7 mouse cellular contexts compared by ENCODE assay signal in the genomic region with DNA sequence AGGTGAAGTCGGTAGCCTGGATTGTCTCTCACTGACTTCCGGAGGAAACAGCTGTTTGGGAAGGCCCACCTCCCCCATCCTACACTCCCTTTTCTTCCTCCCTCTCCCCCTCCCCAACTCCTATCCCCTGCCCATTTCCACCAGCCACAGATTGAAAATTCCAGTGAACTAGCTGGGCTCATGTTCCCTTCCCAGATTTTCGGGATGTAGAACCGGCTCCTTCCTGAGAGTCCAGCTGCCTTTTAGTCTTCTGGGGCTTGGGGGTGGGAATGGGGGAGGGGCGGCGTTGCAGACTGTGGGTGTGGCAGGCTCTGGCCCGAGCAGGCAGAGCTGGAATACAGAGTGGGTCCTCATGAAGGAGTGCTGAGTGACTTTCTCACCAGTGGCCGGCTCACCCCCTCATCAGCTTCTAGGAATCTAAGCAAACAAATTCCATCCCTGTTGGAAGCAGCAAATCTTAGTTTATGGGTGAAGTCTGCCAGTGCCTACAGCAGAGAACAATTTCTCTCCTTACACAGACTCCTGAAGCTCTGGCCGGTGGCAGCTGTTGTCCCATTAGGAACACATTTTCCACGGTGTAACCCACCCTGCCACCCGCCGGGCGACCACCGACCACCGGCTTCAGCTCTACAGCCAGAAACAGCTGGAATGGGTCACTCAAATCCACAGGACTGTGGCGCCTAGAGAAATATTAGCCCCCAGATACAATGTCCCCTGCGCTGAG.
DNase-seq lines count a peak whose midpoint lies in the region; ATAC-seq and TF ChIP-seq lines count a peak whose summit lies in the region.

No protein-coding gene starts in this region.

- DNase-seq in lung, adult 2 months, result no peak
- DNase-seq in limb, embryonic 10.5 days (ENCODE audit: low spot score), result peak; percentile 77
- no peak for DNase-seq in spleen, adult 18-20 months
- no peak for DNase-seq in layer of hippocampus, postnatal 25 days (ENCODE audit: extremely low spot score in 1 of 2, low spot score in 1 of 2)

- no peak for TF ChIP-seq CTCF in lung, adult 2 months (IDR thresholded peaks at IDR 0.05; ENCODE audit: insufficient read depth, low read length)

- no peaks in the 10 kb centered on the region for H3K27me3 ChIP-seq in lung, embryonic 16.5 days (ENCODE audit: control insufficient read depth, insufficient read depth, low read depth, low read length)
- no peaks in the 10 kb centered on the region for H3K27me3 ChIP-seq in embryonic facial prominence, embryonic 15.5 days
- H3K27me3 ChIP-seq in limb, embryonic 10.5 days (ENCODE audit: low read depth, poor library complexity, severe bottlenecking), result no peaks in the 10 kb centered on the region
- no peaks in the 10 kb centered on the region for H3K27me3 ChIP-seq in stomach, embryonic 15.5 days (replicated peaks)

- peak overlapping the region; percentile 47 for H3K9ac ChIP-seq in lung, embryonic 16.5 days (ENCODE audit: low read length)
- H3K9ac ChIP-seq in embryonic facial prominence, embryonic 15.5 days, result no peak overlapping the region
- no peak overlapping the region for H3K9ac ChIP-seq in stomach, embryonic 15.5 days

- peak overlapping the region; percentile 53 for H3K4me2 ChIP-seq in lung, embryonic 16.5 days (ENCODE audit: low read depth, low read length)
- peak overlapping the region; percentile 48 for H3K4me2 ChIP-seq in embryonic facial prominence, embryonic 15.5 days (replicated peaks)
- peak overlapping the region; percentile 53 for H3K4me2 ChIP-seq in stomach, embryonic 15.5 days

- 31% methylated on average over 17 of the region's 17 CpGs for WGBS in lung, embryonic 16.5 days
- 39% methylated on average over 17 of the region's 17 CpGs for WGBS in lung, adult 2 months
- 18% methylated on average over 17 of the region's 17 CpGs for WGBS in embryonic facial prominence, embryonic 15.5 days
- 27% methylated on average over 17 of the region's 17 CpGs for WGBS in limb, embryonic 10.5 days
- 27% methylated on average over 17 of the region's 17 CpGs for WGBS in stomach, embryonic 15.5 days

- no peaks in the 10 kb centered on the region for H3K36me3 ChIP-seq in lung, embryonic 16.5 days (ENCODE audit: control insufficient read depth, insufficient read depth, low read length)
- no peaks in the 10 kb centered on the region for H3K36me3 ChIP-seq in embryonic facial prominence, embryonic 15.5 days
- no peaks in the 10 kb centered on the region for H3K36me3 ChIP-seq in limb, embryonic 10.5 days
- H3K36me3 ChIP-seq in stomach, embryonic 15.5 days, result no peaks in the 10 kb centered on the region

- H3K4me3 ChIP-seq in lung, embryonic 16.5 days (ENCODE audit: low read length), result peak overlapping the region; percentile 16
- H3K4me3 ChIP-seq in lung, adult 2 months (replicated peaks; ENCODE audit: extremely low read depth, low read depth, low read length), result no peak overlapping the region
- H3K4me3 ChIP-seq in embryonic facial prominence, embryonic 15.5 days (replicated peaks), result peak overlapping the region; percentile 23
- H3K4me3 ChIP-seq in limb, embryonic 10.5 days, result peak overlapping the region; percentile 36
- peak overlapping the region; percentile 19 for H3K4me3 ChIP-seq in stomach, embryonic 15.5 days (replicated peaks)

- no peaks in the 10 kb centered on the region for H3K9me3 ChIP-seq in lung, embryonic 16.5 days (ENCODE audit: control insufficient read depth, low read length)
- no peaks in the 10 kb centered on the region for H3K9me3 ChIP-seq in embryonic facial prominence, embryonic 15.5 days (replicated peaks)
- H3K9me3 ChIP-seq in limb, embryonic 10.5 days (replicated peaks), result no peaks in the 10 kb centered on the region
- H3K9me3 ChIP-seq in stomach, embryonic 15.5 days, result no peaks in the 10 kb centered on the region

- peak; percentile 71; the same call in 1 of the 2 replicates for ATAC-seq in lung, embryonic 16.5 days (ENCODE audit: low read depth)
- ATAC-seq in embryonic facial prominence, embryonic 15.5 days (ENCODE audit: insufficient number of reproducible peaks, low FRiP score, low TSS enrichment, low read depth), result peak; percentile 65; the same call in 1 of the 2 replicates
- peak; percentile 27 for ATAC-seq in stomach, embryonic 15.5 days (ENCODE audit: insufficient read depth, low FRiP score, low read depth)

- 0 out of 2 replicates have a peak overlapping the region, but pooled peaks have one; percentile 8 for H3K27ac ChIP-seq in lung, embryonic 16.5 days (ENCODE audit: low read length)
- H3K27ac ChIP-seq in embryonic facial prominence, embryonic 15.5 days (replicated peaks), result no peak overlapping the region; the same call in 1 of the 2 replicates
- H3K27ac ChIP-seq in limb, embryonic 10.5 days, result peak overlapping the region; percentile 84
- no peak overlapping the region for H3K27ac ChIP-seq in stomach, embryonic 15.5 days

- TF ChIP-seq POLR2A in lung, adult 2 months (IDR thresholded peaks at IDR 0.05; ENCODE audit: borderline replicate concordance, extremely low read depth, low read depth, low read length), result no peak

- peaks cover 9% of the 10 kb centered on the region for H3K4me1 ChIP-seq in lung, embryonic 16.5 days (replicated peaks; ENCODE audit: control insufficient read depth, insufficient read depth, low read length)
- no peaks in the 10 kb centered on the region for H3K4me1 ChIP-seq in lung, adult 2 months (ENCODE audit: control insufficient read depth, insufficient read depth, low read length)
- peaks cover 7% of the 10 kb centered on the region; the same call in 1 of the 2 replicates for H3K4me1 ChIP-seq in embryonic facial prominence, embryonic 15.5 days
- peaks cover 39% of the 10 kb centered on the region for H3K4me1 ChIP-seq in limb, embryonic 10.5 days
- peaks cover 9% of the 10 kb centered on the region for H3K4me1 ChIP-seq in stomach, embryonic 15.5 days

Comparison
In these comparisons a context has a peak if more than half of its experiments do, and no peak if none do; other contexts are left out.
1. H3K27ac ChIP-seq: peak in lung, embryonic 16.5 days (single experiment) and limb, embryonic 10.5 days (single experiment); none in embryonic facial prominence, embryonic 15.5 days (single experiment) and stomach, embryonic 15.5 days (single experiment).
2. Peak in every context shown above with its lines, with median percentiles within 50 percentile points of each other: ATAC-seq and H3K4me2 ChIP-seq.